Mouse (Mus musculus): ENCODE measurements around the gene Pdxdc1. TPM values are rescaled to one million over a fixed set of nuclear protein-coding genes. Genes with fewer than 3 reads are reported as not detected.

The Pdxdc1 gene
- total and polyA plus RNA-seq, 3 experiments = 36.0 to 64.2 TPM; not detected in 1

DNA sequence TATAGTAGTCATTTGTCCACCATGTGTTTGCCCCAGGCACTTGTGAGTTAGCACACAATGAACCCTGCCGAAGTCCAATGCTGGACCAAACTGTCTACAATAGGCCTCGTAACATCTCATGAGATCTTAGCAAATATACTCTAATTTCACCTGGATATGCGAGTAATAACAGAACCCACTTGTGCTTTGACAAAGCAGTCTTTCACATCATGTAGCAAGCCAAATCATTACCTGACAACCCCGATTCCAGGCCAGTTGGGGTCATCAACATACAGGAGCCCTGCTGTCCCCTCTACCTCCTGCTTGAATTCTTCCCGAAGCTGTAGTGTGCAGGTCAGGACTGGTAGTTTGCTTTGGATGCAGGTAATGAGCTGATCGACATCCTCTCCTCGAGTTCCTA lies 62.9 kb downstream of the Pdxdc1 start:
- no peak overlapping the region for H3K27ac ChIP-seq (ENCODE audit: control insufficient read depth, low read depth, low read length)
- no peak overlapping the region for H3K9ac ChIP-seq (ENCODE audit: control insufficient read depth, low read depth, low read length, poor library complexity, severe bottlenecking)
- H3K27me3 ChIP-seq (ENCODE audit: control insufficient read depth in 1 of 2, insufficient read depth in 2 of 2, low read length in 2 of 2) = no peaks in the 10 kb centered on the region
- TF ChIP-seq RAD21 (IDR thresholded peaks at IDR 0.05; ENCODE audit: low read depth, low read length) (no peak), POLR2A (IDR thresholded peaks at IDR 0.05; ENCODE audit: control insufficient read depth in 1 of 2, insufficient read depth in 1 of 2, low read depth in 1 of 2, low read length in 2 of 2, poor library complexity in 1 of 2) (no peak), ZKSCAN1 (IDR thresholded peaks at IDR 0.05; ENCODE audit: low read depth, low read length) (no peak), CHD1 (IDR thresholded peaks at IDR 0.05; ENCODE audit: low read depth, low read length) (no peak), BHLHE40 (IDR thresholded peaks at IDR 0.05; ENCODE audit: borderline replicate concordance, low read depth, low read length) (no peak), ELF1 (IDR thresholded peaks at IDR 0.05; ENCODE audit: low read depth, low read length) (no peak), JUND (IDR thresholded peaks at IDR 0.05; ENCODE audit: low read depth, low read length) (no peak), CTCF (IDR thresholded peaks at IDR 0.05 in 2 of 3, conservative IDR thresholded peaks at IDR 0.05 in 1 of 3; ENCODE audit: control insufficient read depth in 1 of 3, insufficient read depth in 1 of 3, low read depth in 2 of 3, low read length in 3 of 3, poor library complexity in 1 of 3, severe bottlenecking in 1 of 3) (no peak), ZC3H11A (IDR thresholded peaks at IDR 0.05; ENCODE audit: low read depth, low read length) (no peak), USF2 (IDR thresholded peaks at IDR 0.05; ENCODE audit: borderline replicate concordance in 1 of 2, insufficient read depth in 1 of 2, low read depth in 1 of 2, low read length in 2 of 2) (no peak)
- H3K9me3 ChIP-seq (replicated peaks; ENCODE audit: insufficient read depth, low read length) = no peaks in the 10 kb centered on the region
- H3K4me1 ChIP-seq (ENCODE audit: control insufficient read depth in 1 of 2, insufficient read depth in 2 of 2, low read length in 2 of 2) = no peaks in the 10 kb centered on the region
- peaks cover 0 to 4% of the 10 kb centered on the region in 2 experiments; a peak in 2 of 4 replicates for H3K36me3 ChIP-seq (ENCODE audit: control insufficient read depth in 1 of 2, insufficient read depth in 2 of 2, low read length in 2 of 2)
- no peak overlapping the region for H3K4me3 ChIP-seq (ENCODE audit: control insufficient read depth in 1 of 2, insufficient read depth in 1 of 2, low read depth in 2 of 2, low read length in 2 of 2)
- H3K79me2 ChIP-seq (ENCODE audit: control insufficient read depth, insufficient read depth, low read length, poor library complexity) = no peaks in the 10 kb centered on the region
- no peak for DNase-seq (ENCODE audit: low read depth, low spot score)

DNA sequence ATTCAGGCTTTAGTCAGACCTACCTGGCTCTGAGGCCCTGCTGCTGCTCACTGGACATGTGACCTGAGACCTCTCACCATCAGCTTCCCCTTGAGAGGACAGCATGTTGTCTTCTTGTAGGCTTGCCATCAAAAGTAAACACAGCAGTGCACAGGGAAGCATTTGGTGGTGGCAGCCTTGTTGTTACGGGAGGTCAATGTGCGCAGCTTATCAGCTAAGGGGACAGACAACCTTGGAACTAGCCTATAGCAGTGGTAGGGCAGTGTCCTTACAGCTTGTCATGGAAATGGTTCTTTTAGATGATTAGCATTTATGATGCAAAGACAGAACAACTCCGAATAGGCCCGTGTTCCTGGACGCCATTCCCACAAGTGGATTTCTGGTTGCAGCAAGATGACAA lies 68.5 kb downstream of the Pdxdc1 start:
- H3K4me1 ChIP-seq (ENCODE audit: control insufficient read depth in 1 of 2, insufficient read depth in 2 of 2, low read length in 2 of 2) = no peaks in the 10 kb centered on the region
- no peaks in the 10 kb centered on the region for H3K9me3 ChIP-seq (replicated peaks; ENCODE audit: insufficient read depth, low read length)
- no peak overlapping the region for H3K27ac ChIP-seq (ENCODE audit: control insufficient read depth, low read depth, low read length)
- H3K36me3 ChIP-seq (ENCODE audit: control insufficient read depth in 1 of 2, insufficient read depth in 2 of 2, low read length in 2 of 2) = peaks cover 0 to 10% of the 10 kb centered on the region in 2 experiments; a peak in 2 of 4 replicates
- H3K4me3 ChIP-seq (ENCODE audit: control insufficient read depth in 1 of 2, insufficient read depth in 1 of 2, low read depth in 2 of 2, low read length in 2 of 2) = no peak overlapping the region
- H3K27me3 ChIP-seq (ENCODE audit: control insufficient read depth in 1 of 2, insufficient read depth in 2 of 2, low read length in 2 of 2) = no peaks in the 10 kb centered on the region
- H3K79me2 ChIP-seq (ENCODE audit: control insufficient read depth, insufficient read depth, low read length, poor library complexity) = peaks cover 1% of the 10 kb centered on the region; the same call in 1 of the 2 replicates
- H3K9ac ChIP-seq (ENCODE audit: control insufficient read depth, low read depth, low read length, poor library complexity, severe bottlenecking) = no peak overlapping the region
- no peak for DNase-seq (ENCODE audit: low read depth, low spot score)
- TF ChIP-seq MAX (IDR thresholded peaks at IDR 0.05; ENCODE audit: low read length) (no peak), NRF1 (IDR thresholded peaks at IDR 0.05; ENCODE audit: insufficient read depth, low read depth, low read length, poor library complexity, severe bottlenecking) (no peak), UBTF (IDR thresholded peaks at IDR 0.05; ENCODE audit: borderline replicate concordance, insufficient read depth, low read depth, low read length) (no peak), EP300 (IDR thresholded peaks at IDR 0.05; ENCODE audit: low read depth in 1 of 2, low read length in 2 of 2) (no peak), USF1 (IDR thresholded peaks at IDR 0.05; ENCODE audit: low read depth, low read length) (no peak), SMC3 (IDR thresholded peaks at IDR 0.05; ENCODE audit: low read depth, low read length) (no peak), RAD21 (IDR thresholded peaks at IDR 0.05; ENCODE audit: low read depth, low read length) (no peak), TCF12 (IDR thresholded peaks at IDR 0.05; ENCODE audit: low read depth, low read length) (no peak), CTCF (IDR thresholded peaks at IDR 0.05 in 2 of 3, conservative IDR thresholded peaks at IDR 0.05 in 1 of 3; ENCODE audit: control insufficient read depth in 1 of 3, insufficient read depth in 1 of 3, low read depth in 2 of 3, low read length in 3 of 3, poor library complexity in 1 of 3, severe bottlenecking in 1 of 3) (no peak), MXI1 (IDR thresholded peaks at IDR 0.05; ENCODE audit: low read depth, low read length) (no peak), BHLHE40 (IDR thresholded peaks at IDR 0.05; ENCODE audit: borderline replicate concordance, low read depth, low read length) (no peak), POLR2AphosphoS5 (IDR thresholded peaks at IDR 0.05; ENCODE audit: borderline replicate concordance, low read depth, low read length) (no peak), NELFE (IDR thresholded peaks at IDR 0.05; ENCODE audit: low read depth, low read length) (no peak), USF2 (IDR thresholded peaks at IDR 0.05; ENCODE audit: borderline replicate concordance in 1 of 2, insufficient read depth in 1 of 2, low read depth in 1 of 2, low read length in 2 of 2) (no peak), ZKSCAN1 (IDR thresholded peaks at IDR 0.05; ENCODE audit: low read depth, low read length) (no peak), ZNF384 (IDR thresholded peaks at IDR 0.05; ENCODE audit: low read depth, low read length) (no peak), POLR2AphosphoS2 (IDR thresholded peaks at IDR 0.05; ENCODE audit: low read length) (no peak), GATA1 (IDR thresholded peaks at IDR 0.05; ENCODE audit: low read depth, low read length) (no peak)

Data from MEL (cell line).